Mouse (Mus musculus) forebrain, embryonic 13.5 days (tissue): Measurements from ENCODE around the gene Ppa2. TPM values are rescaled to one million over a fixed set of nuclear protein-coding genes. Genes with fewer than 3 reads are reported as not detected.
A peak's percentile ranks its signal among the peaks of the same experiment; 100 is the strongest.

Experiments
- ATAC-seq: fragments of 200-750 bp; cut with Nextera tagmentation; 2 replicates; pipeline ENCODE4 v1.8.0; 2017
- H3K27ac ChIP-seq: fragments of 300-500 bp; sonication (generic); 2 replicates; pipeline ENCODE4 v1.5.1; 2015; ENCODE audit warnings: inconsistent platforms, mild to moderate bottlenecking, moderate library complexity
- H3K27me3 ChIP-seq: fragments of 300-500 bp; sonication (generic); 2 replicates; pipeline ENCODE4 v1.6.1; 2015; ENCODE audit warnings: mild to moderate bottlenecking, inconsistent platforms
- H3K36me3 ChIP-seq: fragments of 300-500 bp; sonication (generic); 2 replicates; pipeline ENCODE4 v1.6.1; 2015; ENCODE audit warnings: mild to moderate bottlenecking, inconsistent platforms; ENCODE audit not compliant: poor library complexity, severe bottlenecking
- H3K4me1 ChIP-seq: fragments of 300-500 bp; sonication (generic); 2 replicates; pipeline ENCODE4 v1.6.1; 2015; ENCODE audit warnings: inconsistent platforms
- H3K4me2 ChIP-seq: fragments of 300-500 bp; sonication (generic); 2 replicates; pipeline ENCODE4 v1.6.1; 2015; ENCODE audit warnings: inconsistent platforms, mild to moderate bottlenecking, moderate library complexity
- H3K4me3 ChIP-seq: fragments of 300-500 bp; sonication (generic); 2 replicates; pipeline ENCODE4 v1.5.1; 2015; ENCODE audit warnings: mild to moderate bottlenecking, inconsistent platforms
- H3K9ac ChIP-seq: fragments of 300-500 bp; sonication (generic); 2 replicates; pipeline ENCODE4 v1.6.1; 2015; ENCODE audit warnings: mild to moderate bottlenecking, inconsistent platforms
- H3K9me3 ChIP-seq: fragments of 300-500 bp; sonication (generic); replicated peaks from 2 replicates; pipeline ENCODE4 v1.6.1; 2016; ENCODE audit warnings: inconsistent platforms
- WGBS: fragments of 180-500 bp; shearing (Covaris S2); methylation state at CpG from one replicate; pipeline ENCODE4 v1.1.7; 2015; 5-methylcytosine and 5-hydroxymethylcytosine counted together
- polyA plus RNA-seq: library from polyadenylated mRNA; unstranded; fragments of >200 nt; fragmentation: Nextera tagmentation; extraction: Ambion mirVana; gene quantifications from 2 replicates; pipeline ENCODE4 v1.2.1, GENCODE M21; 2015

Gene Ppa2
- 79.3 and 85.9 TPM in 2 replicates for polyA plus RNA-seq

- peak within 1 kb of the TSS; percentile 84 for H3K9ac ChIP-seq
- peak; percentile 95 for ATAC-seq
- H3K4me1 ChIP-seq = peaks cover 8% of the 10 kb centered on the region; the same call in 1 of the 2 replicates
- H3K9me3 ChIP-seq = no peaks in the 10 kb centered on the region; the same call in 1 of the 2 replicates
- peak within 1 kb of the TSS; percentile 62 for H3K4me2 ChIP-seq
- 0% methylated on average over 70 of the region's 95 CpGs for WGBS
- peak within 1 kb of the TSS; percentile 74 for H3K4me3 ChIP-seq
- no peaks in the 10 kb centered on the region for H3K36me3 ChIP-seq
- no peaks in the 10 kb centered on the region for H3K27me3 ChIP-seq
- H3K27ac ChIP-seq = peak within 1 kb of the TSS; percentile 92
Measured at GRCm38 (mm10) chr3:133309954-133310808, at the start of gene Ppa2. TSS of gene Ppa2 (plus strand) at chr3:133310110.

- 21% methylated on average over 3 of the region's 3 CpGs for WGBS
- no peak for ATAC-seq
- Histone ChIP-seq H3K4me1 (no peaks in the 10 kb centered on the region), H3K27ac (no peak overlapping the region), H3K9me3 (no peaks in the 10 kb centered on the region), H3K27me3 (no peaks in the 10 kb centered on the region), H3K9ac (no peak overlapping the region), H3K36me3 (no peaks in the 10 kb centered on the region), H3K4me3 (no peak overlapping the region), H3K4me2 (no peak overlapping the region)
Measured at GRCm38 (mm10) chr3:133271887-133272286, 38.0 kb upstream of the Ppa2 start.

- Histone ChIP-seq H3K9ac (no peak overlapping the region), H3K4me1 (no peaks in the 10 kb centered on the region), H3K4me3 (no peak overlapping the region), H3K27me3 (no peaks in the 10 kb centered on the region), H3K36me3 (no peaks in the 10 kb centered on the region), H3K4me2 (no peak overlapping the region), H3K9me3 (no peaks in the 10 kb centered on the region), H3K27ac (no peak overlapping the region)
- no peak for ATAC-seq
- WGBS = 68% methylated on average over 5 of the region's 5 CpGs
Measured at GRCm38 (mm10) chr3:133284587-133284986, 25.3 kb upstream of the Ppa2 start.

DNA sequence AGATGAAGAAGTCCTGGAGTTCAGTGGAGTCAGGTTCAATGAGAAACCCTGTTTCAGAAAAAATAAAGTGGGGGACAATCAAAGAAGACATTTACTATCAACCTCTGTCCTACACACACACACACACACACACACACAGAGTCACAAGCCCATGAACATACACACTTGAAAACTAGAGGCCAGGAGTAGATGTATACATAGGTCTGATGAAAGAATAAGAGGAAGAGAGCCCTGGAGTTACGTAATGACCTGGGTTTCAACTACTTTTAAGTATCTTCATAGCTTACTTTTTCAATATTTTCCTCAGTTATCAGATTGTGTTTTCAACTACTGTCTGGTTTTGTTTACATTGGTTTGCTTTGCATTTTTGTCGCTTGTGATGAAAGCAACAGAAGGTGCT, 21.1 kb upstream of the Ppa2 start:
- Histone ChIP-seq H3K4me2 (no peak overlapping the region), H3K9me3 (no peaks in the 10 kb centered on the region), H3K27me3 (no peaks in the 10 kb centered on the region), H3K4me1 (no peaks in the 10 kb centered on the region), H3K27ac (no peak overlapping the region), H3K9ac (no peak overlapping the region), H3K36me3 (no peaks in the 10 kb centered on the region), H3K4me3 (no peak overlapping the region)
- ATAC-seq = no peak
- WGBS = 94% methylated on average over 2 of the region's 2 CpGs

DNA sequence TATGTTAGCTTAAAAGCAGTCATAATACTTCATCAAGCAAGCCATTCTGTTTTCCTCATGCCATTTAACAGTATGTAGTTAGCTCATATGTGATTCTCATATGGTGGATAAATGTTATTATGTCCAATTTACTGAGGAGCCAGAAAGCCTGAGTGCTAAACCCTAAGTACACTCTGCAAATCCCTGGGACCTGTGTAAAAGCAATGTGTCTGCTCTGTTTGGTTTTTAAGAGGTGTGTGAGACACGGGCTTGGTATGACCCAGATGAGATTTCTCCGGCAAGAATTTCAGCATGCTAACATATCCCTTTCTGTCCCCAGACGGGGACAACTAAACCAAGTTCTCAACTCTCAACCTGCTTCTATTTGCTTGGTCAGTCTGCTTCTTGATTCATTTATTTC, 5.6 kb upstream of the Ppa2 start:
- WGBS = 94% methylated on average over 3 of the region's 3 CpGs
- no peak for ATAC-seq
- H3K4me3 ChIP-seq = no peak overlapping the region
- no peaks in the 10 kb centered on the region for H3K4me1 ChIP-seq
- no peak overlapping the region for H3K27ac ChIP-seq
- H3K9ac ChIP-seq = no peak overlapping the region
- no peaks in the 10 kb centered on the region for H3K36me3 ChIP-seq
- H3K4me2 ChIP-seq = no peak overlapping the region
- H3K27me3 ChIP-seq = no peaks in the 10 kb centered on the region
- no peaks in the 10 kb centered on the region; the same call in 1 of the 2 replicates for H3K9me3 ChIP-seq

GRCm38 (mm10) chr3:133308361-133308760, 1.5 kb upstream of the Ppa2 start:
- 94% methylated on average over 3 of the region's 3 CpGs for WGBS

GRCm38 (mm10) chr3:133309359-133309758, 551 bp upstream of the Ppa2 start:
- Histone ChIP-seq H3K9me3 (no peaks in the 10 kb centered on the region; the same call in 1 of the 2 replicates), H3K4me2 (no peak overlapping the region), H3K27me3 (no peaks in the 10 kb centered on the region), H3K9ac (no peak overlapping the region), H3K36me3 (no peaks in the 10 kb centered on the region), H3K4me3 (peak overlapping the region; percentile 74; the same call in 1 of the 2 replicates), H3K4me1 (peaks cover 8% of the 10 kb centered on the region; the same call in 1 of the 2 replicates), H3K27ac (no peak overlapping the region)
- no peak for ATAC-seq
- 94% methylated on average over 7 of the region's 7 CpGs for WGBS

More at GRCm38 (mm10) chr3:133308361-133308760, 1.5 kb upstream of the Ppa2 start:
- no peak overlapping the region for H3K27ac ChIP-seq
- H3K9ac ChIP-seq = no peak overlapping the region
- H3K4me2 ChIP-seq = no peak overlapping the region
- no peaks in the 10 kb centered on the region; the same call in 1 of the 2 replicates for H3K9me3 ChIP-seq
- no peak overlapping the region for H3K4me3 ChIP-seq
- H3K36me3 ChIP-seq = no peaks in the 10 kb centered on the region
- no peak for ATAC-seq
- peaks cover 8% of the 10 kb centered on the region; the same call in 1 of the 2 replicates for H3K4me1 ChIP-seq
- H3K27me3 ChIP-seq = no peaks in the 10 kb centered on the region

DNA sequence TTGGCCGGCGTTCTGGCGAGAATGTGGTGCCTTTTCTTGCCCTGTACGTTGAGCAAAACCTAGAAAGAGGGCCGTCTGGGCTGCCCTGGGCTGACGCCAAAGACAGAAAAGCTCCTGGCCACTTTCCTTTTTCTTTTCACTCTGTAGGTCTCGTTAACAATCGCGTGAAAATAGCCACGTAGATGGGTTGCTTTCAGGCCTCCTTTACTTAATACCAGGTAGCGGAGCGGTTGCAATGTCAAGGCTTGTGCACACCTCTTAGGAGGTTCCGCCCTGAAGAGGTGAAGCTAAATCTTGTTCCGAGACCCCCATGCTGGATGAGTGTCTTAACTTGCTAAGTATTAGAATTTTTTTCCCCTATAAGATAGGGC, 884 bp downstream of the Ppa2 start:
- Histone ChIP-seq H3K27me3 (no peaks in the 10 kb centered on the region), H3K27ac (peak overlapping the region; percentile 92)
- ATAC-seq = peak; percentile 8

DNA sequence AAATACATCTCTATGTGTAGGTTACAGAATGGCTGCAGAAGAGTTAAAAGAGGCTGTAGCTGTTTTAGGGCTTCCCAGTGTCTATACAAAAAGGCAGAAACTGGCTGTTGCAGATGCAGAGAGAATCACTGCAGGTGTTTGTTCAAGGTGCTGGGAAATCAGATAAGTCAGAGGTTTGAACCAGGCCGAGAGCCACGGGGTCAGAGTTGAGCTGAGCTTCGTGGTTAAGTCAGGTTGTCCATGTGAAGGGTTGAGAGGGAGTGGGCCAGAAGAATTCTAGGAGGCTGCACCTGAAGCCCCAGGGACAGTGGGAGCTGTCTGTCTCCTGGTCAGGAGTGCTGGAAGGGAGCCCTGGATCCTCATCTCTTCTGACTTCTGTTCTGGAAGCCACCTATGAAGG, 2.4 kb downstream of the Ppa2 start:
- H3K27me3 ChIP-seq = no peaks in the 10 kb centered on the region
- H3K4me1 ChIP-seq = peaks cover 8% of the 10 kb centered on the region; the same call in 1 of the 2 replicates
- no peak overlapping the region for H3K9ac ChIP-seq
- no peak for ATAC-seq
- H3K4me3 ChIP-seq = no peak overlapping the region
- H3K27ac ChIP-seq = no peak overlapping the region
- H3K9me3 ChIP-seq = no peaks in the 10 kb centered on the region; the same call in 1 of the 2 replicates
- no peak overlapping the region for H3K4me2 ChIP-seq
- WGBS = 91% methylated on average over 3 of the region's 3 CpGs
- no peaks in the 10 kb centered on the region for H3K36me3 ChIP-seq

More for the DNA sequence above, 884 bp downstream of the Ppa2 start:
- WGBS = 15% methylated on average over 14 of the region's 14 CpGs
- Histone ChIP-seq H3K4me2 (peak overlapping the region; percentile 62), H3K9ac (peak overlapping the region; percentile 84), H3K36me3 (no peaks in the 10 kb centered on the region), H3K4me3 (peak overlapping the region; percentile 74), H3K9me3 (no peaks in the 10 kb centered on the region; the same call in 1 of the 2 replicates), H3K4me1 (peaks cover 8% of the 10 kb centered on the region; the same call in 1 of the 2 replicates)

GRCm38 (mm10) chr3:133312850-133313249, 2.9 kb downstream of the Ppa2 start:
- Histone ChIP-seq H3K27ac (no peak overlapping the region), H3K9me3 (no peaks in the 10 kb centered on the region; the same call in 1 of the 2 replicates), H3K27me3 (no peaks in the 10 kb centered on the region), H3K9ac (no peak overlapping the region), H3K36me3 (no peaks in the 10 kb centered on the region), H3K4me1 (peaks cover 8% of the 10 kb centered on the region; the same call in 1 of the 2 replicates), H3K4me2 (no peak overlapping the region), H3K4me3 (no peak overlapping the region)
- no peak for ATAC-seq
- 69% methylated on average over 6 of the region's 6 CpGs for WGBS

DNA sequence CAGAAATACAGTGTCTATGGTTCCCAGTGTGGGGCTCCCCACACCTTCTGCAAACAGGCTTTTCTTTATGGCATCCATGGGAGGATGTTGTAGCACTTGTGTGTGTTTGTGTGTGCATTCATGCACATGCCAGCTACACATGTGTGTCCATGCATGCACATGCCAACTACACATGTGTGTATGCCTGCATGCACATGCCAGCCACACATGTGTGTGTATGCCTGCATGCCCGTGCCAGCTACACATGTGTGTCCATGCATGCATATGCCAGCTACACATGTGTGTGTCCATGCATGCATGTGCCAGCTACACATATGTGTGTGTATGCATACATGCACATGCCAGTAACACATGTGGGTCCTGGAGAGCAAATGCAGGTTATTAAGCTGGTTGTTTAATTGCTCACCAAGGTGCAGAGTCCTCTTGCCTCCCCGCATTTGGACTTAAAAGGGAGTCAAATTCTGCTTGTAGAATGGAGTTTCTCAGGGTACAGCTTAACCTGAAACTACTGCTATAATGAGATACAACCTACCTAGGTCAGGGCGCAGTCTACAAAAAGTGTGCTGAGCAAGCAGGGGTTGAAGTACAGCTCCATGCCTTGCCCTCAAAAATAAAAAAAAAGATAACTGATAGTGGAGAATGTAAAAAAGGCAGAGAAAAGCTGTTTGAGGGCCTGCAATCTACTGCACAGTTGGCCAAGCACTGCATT, 3.7 kb downstream of the Ppa2 start:
- H3K27ac ChIP-seq = no peak overlapping the region
- peaks cover 8% of the 10 kb centered on the region; the same call in 1 of the 2 replicates for H3K4me1 ChIP-seq
- 95% methylated on average over 3 of the region's 3 CpGs for WGBS
- no peaks in the 10 kb centered on the region for H3K36me3 ChIP-seq
- H3K9me3 ChIP-seq = no peaks in the 10 kb centered on the region
- no peak overlapping the region for H3K4me3 ChIP-seq
- no peak overlapping the region for H3K4me2 ChIP-seq
- H3K27me3 ChIP-seq = no peaks in the 10 kb centered on the region
- H3K9ac ChIP-seq = no peak overlapping the region
- ATAC-seq = no peak

- Histone ChIP-seq H3K4me2 (no peak overlapping the region), H3K27ac (no peak overlapping the region), H3K36me3 (no peaks in the 10 kb centered on the region), H3K4me3 (no peak overlapping the region), H3K27me3 (no peaks in the 10 kb centered on the region), H3K9me3 (no peaks in the 10 kb centered on the region), H3K4me1 (peaks cover 8% of the 10 kb centered on the region; the same call in 1 of the 2 replicates), H3K9ac (no peak overlapping the region)
- no peak for ATAC-seq
- 43% methylated on average over 6 of the region's 6 CpGs for WGBS
Measured at GRCm38 (mm10) chr3:133314475-133314874, 4.6 kb downstream of the Ppa2 start.
